Mouse (Mus musculus) left cerebral cortex, postnatal 14 days (tissue): ENCODE results near the gene Ttc27. TPM values are rescaled to one million over a fixed set of nuclear protein-coding genes. Genes with fewer than 3 reads are reported as not detected.

Source experiments
- DNase-seq, 2 experiments: peaks; one replicate each; pipeline ENCODE4 v3.0.0; 2021 to 2022; ENCODE audit warnings: low spot score in 2 of 2, mixed read lengths in 1 of 2
- intact Hi-C: fragments of 180-260 bp; cut with DNase I; formaldehyde crosslinking; loops from one replicate; pipeline ENCODE4 v1.15.1; 2025
- total RNA-seq, 2 experiments: library from RNA; stranded (reverse); gene quantifications; 2 replicates each; pipeline ENCODE4 v1.2.3; 2021

The Ttc27 gene
- total RNA-seq, 2 experiments from 2014 or later, result 25.3 to 27.1 TPM

GRCm38 (mm10) chr17:74868185-74868907 lies 150.8 kb downstream of the Ttc27 start:
- DNase-seq, result no peak
- intact Hi-C loops, result no loop called here

GRCm38 (mm10) chr17:74869556-74869955 lies 152.0 kb downstream of the Ttc27 start:
- intact Hi-C loops, result no loop called here
- DNase-seq, result no peak

GRCm38 (mm10) chr17:74870177-74871160 lies 152.9 kb downstream of the Ttc27 start:
- no peak for DNase-seq
- intact Hi-C loops, result no loop called here

GRCm38 (mm10) chr17:74872567-74872966 lies 155.0 kb downstream of the Ttc27 start:
- intact Hi-C loops, result no loop called here

GRCm38 (mm10) chr17:74873756-74874155 lies 156.2 kb downstream of the Ttc27 start:
- intact Hi-C loops, result no loop called here
- no peak for DNase-seq

More at GRCm38 (mm10) chr17:74872567-74872966, 155.0 kb downstream of the Ttc27 start:
- DNase-seq, result no peak

- intact Hi-C loops, result no loop called here
- no peak for DNase-seq
Measured at GRCm38 (mm10) chr17:74875740-74876139, 158.2 kb downstream of the Ttc27 start.

- intact Hi-C loops, result no loop called here
- DNase-seq, result no peak
Measured at GRCm38 (mm10) chr17:74876954-74877353, 159.4 kb downstream of the Ttc27 start.

GRCm38 (mm10) chr17:74879768-74880167 lies 162.2 kb downstream of the Ttc27 start:
- intact Hi-C loops, result no loop called here
- DNase-seq, result no peak

- intact Hi-C loops, result no loop called here
- DNase-seq, result no peak
Measured at GRCm38 (mm10) chr17:74887039-74887438, 169.5 kb downstream of the Ttc27 start.

GRCm38 (mm10) chr17:74888836-74889534 lies 171.5 kb downstream of the Ttc27 start:
- intact Hi-C loops, result no loop called here

GRCm38 (mm10) chr17:74889535-74890117 lies 172.1 kb downstream of the Ttc27 start:
- intact Hi-C loops, result no loop called here
- no peak for DNase-seq

More at GRCm38 (mm10) chr17:74888836-74889534, 171.5 kb downstream of the Ttc27 start:
- DNase-seq, result no peak

GRCm38 (mm10) chr17:74902453-74902852 lies 184.9 kb downstream of the Ttc27 start:
- DNase-seq, result no peak
- intact Hi-C loops, result no loop called here

- intact Hi-C loops, result no loop called here
- peak in 1 of 2 experiments; percentile 20 for DNase-seq
Measured at GRCm38 (mm10) chr17:74903411-74904331, 186.1 kb downstream of the Ttc27 start.

GRCm38 (mm10) chr17:74904332-74904687 lies 186.8 kb downstream of the Ttc27 start:
- intact Hi-C loops, result no loop called here
- DNase-seq, result no peak

GRCm38 (mm10) chr17:74904956-74905355 lies 187.4 kb downstream of the Ttc27 start:
- no peak for DNase-seq
- intact Hi-C loops, result no loop called here

- intact Hi-C loops, result no loop called here
- DNase-seq, result no peak
Measured at GRCm38 (mm10) chr17:74912995-74913394, 195.5 kb downstream of the Ttc27 start.
